Mouse (Mus musculus): ENCODE measurements around the gene Rpl10a. TPM values are rescaled to one million over a fixed set of nuclear protein-coding genes. Genes with fewer than 3 reads are reported as not detected.
A peak's percentile ranks its signal among the peaks of the same experiment; 100 is the strongest.

Rpl10a gene
- total and polyA plus RNA-seq, 3 experiments = 2,044 to 2,803 TPM; not detected in 1

GRCm38 (mm10) chr17:28310831-28311230, 17.4 kb upstream of the Rpl10a start:
- Histone ChIP-seq H3K27ac (ENCODE audit: control insufficient read depth, low read depth, low read length) (no peak overlapping the region), H3K9ac (ENCODE audit: control insufficient read depth, low read depth, low read length, poor library complexity, severe bottlenecking) (no peak overlapping the region), H3K79me2 (ENCODE audit: control insufficient read depth, insufficient read depth, low read length, poor library complexity) (peaks cover 17% of the 10 kb centered on the region), H3K27me3 (ENCODE audit: control insufficient read depth in 1 of 2, insufficient read depth in 2 of 2, low read length in 2 of 2) (no peaks in the 10 kb centered on the region), H3K4me3 (ENCODE audit: control insufficient read depth in 1 of 2, insufficient read depth in 1 of 2, low read depth in 2 of 2, low read length in 2 of 2) (no peak overlapping the region), H3K4me1 (ENCODE audit: control insufficient read depth in 1 of 2, insufficient read depth in 2 of 2, low read length in 2 of 2) (peaks cover 7 to 15% of the 10 kb centered on the region in 2 experiments), H3K9me3 (replicated peaks; ENCODE audit: insufficient read depth, low read length) (no peaks in the 10 kb centered on the region), H3K36me3 (ENCODE audit: control insufficient read depth in 1 of 2, insufficient read depth in 2 of 2, low read length in 2 of 2) (peaks cover 0 to 13% of the 10 kb centered on the region in 2 experiments; a peak in 2 of 4 replicates)
- no peak for TF ChIP-seq CHD2 (IDR thresholded peaks at IDR 0.05; ENCODE audit: low read length)
- TF ChIP-seq USF2 (IDR thresholded peaks at IDR 0.05; ENCODE audit: borderline replicate concordance in 1 of 2, insufficient read depth in 1 of 2, low read depth in 1 of 2, low read length in 2 of 2) = no peak
- TF ChIP-seq NRF1 (IDR thresholded peaks at IDR 0.05; ENCODE audit: insufficient read depth, low read depth, low read length, poor library complexity, severe bottlenecking) = no peak
- no peak for TF ChIP-seq ELF1 (IDR thresholded peaks at IDR 0.05; ENCODE audit: low read depth, low read length)
- TF ChIP-seq SMC3 (IDR thresholded peaks at IDR 0.05; ENCODE audit: low read depth, low read length) = peak; percentile 38; the same call in 1 of the 2 replicates
- TF ChIP-seq MYC (IDR thresholded peaks at IDR 0.05; ENCODE audit: low read depth, low read length) = peak; percentile 75
- peak; percentile 43 for TF ChIP-seq RAD21 (IDR thresholded peaks at IDR 0.05; ENCODE audit: low read depth, low read length)
- TF ChIP-seq MXI1 (IDR thresholded peaks at IDR 0.05; ENCODE audit: low read depth, low read length) = peak; percentile 41; the same call in 1 of the 2 replicates
- TF ChIP-seq ZNF384 (IDR thresholded peaks at IDR 0.05; ENCODE audit: low read depth, low read length) = peak; percentile 90
- TF ChIP-seq JUND (IDR thresholded peaks at IDR 0.05; ENCODE audit: low read depth, low read length) = no peak
- no peak for TF ChIP-seq RCOR1 (IDR thresholded peaks at IDR 0.05; ENCODE audit: low read depth, low read length)
- TF ChIP-seq MAZ (IDR thresholded peaks at IDR 0.05; ENCODE audit: low read depth, low read length) = no peak
- TF ChIP-seq CTCF (IDR thresholded peaks at IDR 0.05 in 2 of 3, conservative IDR thresholded peaks at IDR 0.05 in 1 of 3; ENCODE audit: control insufficient read depth in 1 of 3, insufficient read depth in 1 of 3, low read depth in 2 of 3, low read length in 3 of 3, poor library complexity in 1 of 3, severe bottlenecking in 1 of 3) = peak; percentile 22 to 59 (median 25); a peak in 3 of 6 replicates
- peak; percentile 68 for DNase-seq (ENCODE audit: low read depth, low spot score)

- Histone ChIP-seq H3K9me3 (replicated peaks; ENCODE audit: insufficient read depth, low read length) (no peaks in the 10 kb centered on the region), H3K79me2 (ENCODE audit: control insufficient read depth, insufficient read depth, low read length, poor library complexity) (peaks cover 17% of the 10 kb centered on the region), H3K36me3 (ENCODE audit: control insufficient read depth in 1 of 2, insufficient read depth in 2 of 2, low read length in 2 of 2) (peaks cover 0 to 13% of the 10 kb centered on the region in 2 experiments; a peak in 2 of 4 replicates), H3K27me3 (ENCODE audit: control insufficient read depth in 1 of 2, insufficient read depth in 2 of 2, low read length in 2 of 2) (no peaks in the 10 kb centered on the region), H3K4me3 (ENCODE audit: control insufficient read depth in 1 of 2, insufficient read depth in 1 of 2, low read depth in 2 of 2, low read length in 2 of 2) (peak overlapping the region; percentile 40 to 58), H3K27ac (ENCODE audit: control insufficient read depth, low read depth, low read length) (peak overlapping the region; percentile 93), H3K9ac (ENCODE audit: control insufficient read depth, low read depth, low read length, poor library complexity, severe bottlenecking) (peak overlapping the region; percentile 76), H3K4me1 (ENCODE audit: control insufficient read depth in 1 of 2, insufficient read depth in 2 of 2, low read length in 2 of 2) (peaks cover 7 to 15% of the 10 kb centered on the region in 2 experiments)
- TF ChIP-seq CHD1 (IDR thresholded peaks at IDR 0.05; ENCODE audit: low read depth, low read length) (peak; percentile 36; the same call in 1 of the 2 replicates), UBTF (IDR thresholded peaks at IDR 0.05; ENCODE audit: borderline replicate concordance, insufficient read depth, low read depth, low read length) (0 out of 2 replicates have a peak, but pooled peaks have one; percentile 0), ZNF384 (IDR thresholded peaks at IDR 0.05; ENCODE audit: low read depth, low read length) (no peak), JUND (IDR thresholded peaks at IDR 0.05; ENCODE audit: low read depth, low read length) (no peak), NELFE (IDR thresholded peaks at IDR 0.05; ENCODE audit: low read depth, low read length) (peak; percentile 47; the same call in 1 of the 2 replicates), NRF1 (IDR thresholded peaks at IDR 0.05; ENCODE audit: insufficient read depth, low read depth, low read length, poor library complexity, severe bottlenecking) (no peak), MAX (IDR thresholded peaks at IDR 0.05; ENCODE audit: low read length) (no peak), ZKSCAN1 (IDR thresholded peaks at IDR 0.05; ENCODE audit: low read depth, low read length) (no peak), GATA1 (IDR thresholded peaks at IDR 0.05; ENCODE audit: low read depth, low read length) (no peak), USF1 (IDR thresholded peaks at IDR 0.05; ENCODE audit: low read depth, low read length) (no peak), RAD21 (IDR thresholded peaks at IDR 0.05; ENCODE audit: low read depth, low read length) (no peak), TBP (IDR thresholded peaks at IDR 0.05; ENCODE audit: low read depth, low read length) (no peak), GABPA (IDR thresholded peaks at IDR 0.05; ENCODE audit: low read depth, low read length) (no peak), TAL1 (IDR thresholded peaks at IDR 0.05; ENCODE audit: low read length) (no peak), MXI1 (IDR thresholded peaks at IDR 0.05; ENCODE audit: low read depth, low read length) (0 out of 2 replicates have a peak, but pooled peaks have one; percentile 11), ZMIZ1 (IDR thresholded peaks at IDR 0.05; ENCODE audit: low read depth, low read length) (no peak), KAT2A (conservative IDR thresholded peaks at IDR 0.05; ENCODE audit: low read depth, low read length) (no peak), MAZ (IDR thresholded peaks at IDR 0.05; ENCODE audit: low read depth, low read length) (no peak), ETS1 (IDR thresholded peaks at IDR 0.05; ENCODE audit: low read depth, low read length) (no peak), USF2 (IDR thresholded peaks at IDR 0.05; ENCODE audit: borderline replicate concordance in 1 of 2, insufficient read depth in 1 of 2, low read depth in 1 of 2, low read length in 2 of 2) (no peak), MEF2A (IDR thresholded peaks at IDR 0.05; ENCODE audit: extremely low read depth, insufficient replicate concordance, low read depth, low read length, poor library complexity, severe bottlenecking) (no peak), MYC (IDR thresholded peaks at IDR 0.05; ENCODE audit: low read depth, low read length) (0 out of 2 replicates have a peak, but pooled peaks have one; percentile 44)
- peak; percentile 76 for DNase-seq (ENCODE audit: low read depth, low spot score)
Observed at GRCm38 (mm10) chr17:28311366-28312132, 16.7 kb upstream of the Rpl10a start.
